Mouse (Mus musculus): Measurements from ENCODE around the gene Prrxl1. TPM values are rescaled to one million over a fixed set of nuclear protein-coding genes. Genes with fewer than 3 reads are reported as not detected.

The Prrxl1 gene
- polyA plus RNA-seq, 1 experiment from 2014 or later, result 5.8 TPM

GRCm38 (mm10) chr14:32684735-32685105, 85.5 kb downstream of the Prrxl1 start:
- no peak for DNase-seq (ENCODE audit: low spot score)
- no peak for ATAC-seq (ENCODE audit: low read depth)
- no peak overlapping the region for H3K27ac ChIP-seq (replicated peaks; ENCODE audit: low read depth, low read length)
- H3K4me3 ChIP-seq (ENCODE audit: low read depth, low read length), result no peak overlapping the region
- H3K9me3 ChIP-seq (ENCODE audit: control insufficient read depth, low read length), result no peaks in the 10 kb centered on the region
- H3K4me1 ChIP-seq (ENCODE audit: control insufficient read depth, insufficient read depth, low read length), result no peaks in the 10 kb centered on the region; the same call in none of the 2 replicates
- 69% methylated on average over 19 of the region's 19 CpGs for WGBS
- peak overlapping the region; percentile 41; the same call in 1 of the 2 replicates for H3K9ac ChIP-seq (ENCODE audit: low read depth, low read length)
- H3K27me3 ChIP-seq (replicated peaks; ENCODE audit: control insufficient read depth, insufficient read depth, low read length), result no peaks in the 10 kb centered on the region
- H3K36me3 ChIP-seq (ENCODE audit: control insufficient read depth, insufficient read depth, low read length), result no peaks in the 10 kb centered on the region
- H3K4me2 ChIP-seq (ENCODE audit: low read depth, low read length), result no peak overlapping the region; the same call in 1 of the 2 replicates

- no peak within 1 kb of the TSS for H3K4me3 ChIP-seq (ENCODE audit: low read depth, low read length)
- no peaks in the 10 kb centered on the region for H3K9me3 ChIP-seq (ENCODE audit: control insufficient read depth, low read length)
- peak within 1 kb of the TSS; percentile 41; the same call in 1 of the 2 replicates for H3K9ac ChIP-seq (ENCODE audit: low read depth, low read length)
- ATAC-seq (ENCODE audit: low read depth) (no peak), DNase-seq (ENCODE audit: low spot score) (peak; percentile 54)
- H3K4me1 ChIP-seq (ENCODE audit: control insufficient read depth, insufficient read depth, low read length), result no peaks in the 10 kb centered on the region; the same call in none of the 2 replicates
- no peak within 1 kb of the TSS for H3K27ac ChIP-seq (replicated peaks; ENCODE audit: low read depth, low read length)
- H3K4me2 ChIP-seq (ENCODE audit: low read depth, low read length), result peak within 1 kb of the TSS; percentile 1; the same call in 1 of the 2 replicates
- H3K36me3 ChIP-seq (ENCODE audit: control insufficient read depth, insufficient read depth, low read length), result no peaks in the 10 kb centered on the region
- H3K27me3 ChIP-seq (replicated peaks; ENCODE audit: control insufficient read depth, insufficient read depth, low read length), result no peaks in the 10 kb centered on the region
- 37% methylated on average over 16 of the region's 16 CpGs for WGBS
These were observed 86.1 kb downstream of the Prrxl1 start, which contains the start of gene 3425401B19Rik for GRCm38 (mm10) chr14:32685124-32685826. Gene 3425401B19Rik, minus strand, starts transcription at chr14:32685293.

DNA sequence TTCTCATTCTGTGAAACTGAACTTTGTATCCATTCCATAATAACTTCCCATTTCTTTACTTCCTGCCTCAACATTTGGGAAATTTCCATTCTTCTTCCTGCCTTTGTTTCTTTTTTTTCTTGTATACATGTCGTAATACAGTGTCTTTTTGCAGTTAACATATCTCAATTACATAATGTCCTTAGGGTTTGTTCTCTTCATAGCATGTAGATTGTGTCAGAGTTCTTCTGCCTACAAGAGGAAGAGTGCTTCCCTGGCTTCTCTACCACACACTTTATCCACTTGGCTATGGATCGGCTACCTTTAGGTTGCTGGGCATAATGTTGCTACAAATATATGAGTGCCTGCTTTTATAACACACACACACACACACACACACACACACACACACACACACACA, 96.7 kb downstream of the Prrxl1 start:
- ATAC-seq (ENCODE audit: low read depth) (no peak), DNase-seq (ENCODE audit: low spot score) (no peak)
- 72% methylated on average over 2 of the region's 2 CpGs for WGBS
- H3K4me2 ChIP-seq (ENCODE audit: low read depth, low read length), result no peak overlapping the region
- H3K27ac ChIP-seq (replicated peaks; ENCODE audit: low read depth, low read length), result no peak overlapping the region
- H3K27me3 ChIP-seq (replicated peaks; ENCODE audit: control insufficient read depth, insufficient read depth, low read length), result no peaks in the 10 kb centered on the region
- no peak overlapping the region for H3K4me3 ChIP-seq (ENCODE audit: low read depth, low read length)
- no peaks in the 10 kb centered on the region for H3K36me3 ChIP-seq (ENCODE audit: control insufficient read depth, insufficient read depth, low read length)
- H3K9ac ChIP-seq (ENCODE audit: low read depth, low read length), result no peak overlapping the region
- H3K4me1 ChIP-seq (ENCODE audit: control insufficient read depth, insufficient read depth, low read length), result 0 out of 2 replicates have a peak, but pooled peaks cover 8% of the 10 kb centered on the region
- H3K9me3 ChIP-seq (ENCODE audit: control insufficient read depth, low read length), result no peaks in the 10 kb centered on the region

GRCm38 (mm10) chr14:32696344-32696743, 97.1 kb downstream of the Prrxl1 start:
- H3K4me2 ChIP-seq (ENCODE audit: low read depth, low read length), result no peak overlapping the region
- no peaks in the 10 kb centered on the region for H3K27me3 ChIP-seq (replicated peaks; ENCODE audit: control insufficient read depth, insufficient read depth, low read length)
- DNase-seq (ENCODE audit: low spot score) (no peak), ATAC-seq (ENCODE audit: low read depth) (no peak)
- no peak overlapping the region for H3K27ac ChIP-seq (replicated peaks; ENCODE audit: low read depth, low read length)
- 72% methylated on average over 2 of the region's 2 CpGs for WGBS
- H3K36me3 ChIP-seq (ENCODE audit: control insufficient read depth, insufficient read depth, low read length), result no peaks in the 10 kb centered on the region
- H3K9ac ChIP-seq (ENCODE audit: low read depth, low read length), result no peak overlapping the region
- no peaks in the 10 kb centered on the region for H3K9me3 ChIP-seq (ENCODE audit: control insufficient read depth, low read length)
- H3K4me3 ChIP-seq (ENCODE audit: low read depth, low read length), result no peak overlapping the region
- 0 out of 2 replicates have a peak, but pooled peaks cover 9% of the 10 kb centered on the region for H3K4me1 ChIP-seq (ENCODE audit: control insufficient read depth, insufficient read depth, low read length)

- Histone ChIP-seq H3K27me3 (replicated peaks; ENCODE audit: control insufficient read depth, insufficient read depth, low read length) (no peaks in the 10 kb centered on the region), H3K9me3 (ENCODE audit: control insufficient read depth, low read length) (no peaks in the 10 kb centered on the region), H3K9ac (ENCODE audit: low read depth, low read length) (no peak overlapping the region), H3K4me3 (ENCODE audit: low read depth, low read length) (no peak overlapping the region), H3K27ac (replicated peaks; ENCODE audit: low read depth, low read length) (no peak overlapping the region), H3K36me3 (ENCODE audit: control insufficient read depth, insufficient read depth, low read length) (no peaks in the 10 kb centered on the region), H3K4me1 (ENCODE audit: control insufficient read depth, insufficient read depth, low read length) (0 out of 2 replicates have a peak, but pooled peaks cover 9% of the 10 kb centered on the region), H3K4me2 (ENCODE audit: low read depth, low read length) (no peak overlapping the region)
- 79% methylated on average over 8 of the region's 8 CpGs for WGBS
- no peak for DNase-seq (ENCODE audit: low spot score)
- no peak for ATAC-seq (ENCODE audit: low read depth)
These were observed 98.6 kb downstream of the Prrxl1 start for GRCm38 (mm10) chr14:32697774-32698173.

DNA sequence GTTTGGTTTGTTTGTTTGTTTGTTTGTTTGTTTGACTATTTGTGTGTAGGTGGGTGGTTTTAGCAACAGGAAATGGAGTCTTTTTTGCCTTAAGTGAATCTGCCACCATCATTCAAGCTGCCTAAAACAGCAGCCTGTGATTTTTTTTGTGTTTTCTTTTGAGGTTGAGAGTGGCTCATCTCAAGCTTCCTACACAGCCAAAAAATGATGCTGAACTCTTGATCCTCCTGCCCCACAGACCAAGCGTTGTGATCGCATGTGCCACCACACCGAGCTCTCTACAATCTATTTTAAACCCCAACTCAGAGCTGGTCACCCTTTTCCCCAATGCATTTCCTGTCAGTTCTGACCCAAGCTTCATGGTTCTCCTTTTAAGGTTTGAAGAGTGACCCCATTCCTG, 99.3 kb downstream of the Prrxl1 start:
- H3K36me3 ChIP-seq (ENCODE audit: control insufficient read depth, insufficient read depth, low read length), result no peaks in the 10 kb centered on the region
- no peak overlapping the region for H3K27ac ChIP-seq (replicated peaks; ENCODE audit: low read depth, low read length)
- no peaks in the 10 kb centered on the region for H3K27me3 ChIP-seq (replicated peaks; ENCODE audit: control insufficient read depth, insufficient read depth, low read length)
- H3K4me3 ChIP-seq (ENCODE audit: low read depth, low read length), result no peak overlapping the region
- H3K4me1 ChIP-seq (ENCODE audit: control insufficient read depth, insufficient read depth, low read length), result 0 out of 2 replicates have a peak, but pooled peaks cover 9% of the 10 kb centered on the region
- H3K9ac ChIP-seq (ENCODE audit: low read depth, low read length), result no peak overlapping the region
- WGBS, result 78% methylated on average over 3 of the region's 3 CpGs
- no peak for ATAC-seq (ENCODE audit: low read depth)
- H3K4me2 ChIP-seq (ENCODE audit: low read depth, low read length), result no peak overlapping the region
- no peaks in the 10 kb centered on the region for H3K9me3 ChIP-seq (ENCODE audit: control insufficient read depth, low read length)
- DNase-seq (ENCODE audit: low spot score), result no peak

Other genes starting within 250 kb of the Prrxl1 start
- gene 1700024G13Rik, start 211.0 kb upstream of the Prrxl1 start, polyA plus RNA-seq (2014; fragmentation: Nextera tagmentation; extraction: Ambion mirVana), result 1.2 TPM in 1 of 2 replicates, not detected in the other
- gene Slc18a3, start 134.6 kb upstream of the Prrxl1 start, polyA plus RNA-seq (2014; fragmentation: Nextera tagmentation; extraction: Ambion mirVana), result 0.67 and 0.84 TPM in 2 replicates
- gene Chat, start 133.4 kb upstream of the Prrxl1 start, polyA plus RNA-seq (2014; fragmentation: Nextera tagmentation; extraction: Ambion mirVana), result not detected in 2 replicates
- gene Ercc6, start 85.9 kb upstream of the Prrxl1 start, polyA plus RNA-seq (2014; fragmentation: Nextera tagmentation; extraction: Ambion mirVana), result 13.4 and 16.1 TPM in 2 replicates
- gene 3425401B19Rik, start 85.9 kb downstream of the Prrxl1 start, polyA plus RNA-seq (2014; fragmentation: Nextera tagmentation; extraction: Ambion mirVana), result 2.9 and 3.1 TPM in 2 replicates
- gene Tmem273, start 186.6 kb downstream of the Prrxl1 start, polyA plus RNA-seq (2014; fragmentation: Nextera tagmentation; extraction: Ambion mirVana), result 1.6 and 2.7 TPM in 2 replicates
- not detected in 2 replicates for gene Fam170b, start 234.6 kb downstream of the Prrxl1 start, polyA plus RNA-seq (2014; fragmentation: Nextera tagmentation; extraction: Ambion mirVana)